Mouse (Mus musculus): ENCODE measurements at regions not wholly inside any gene's neighbourhood (a gene's known extent, or its start where the extent isn't known, plus 50 kb on each side); places are given as distances from the start of the nearest gene placed in this dataset.

DNA sequence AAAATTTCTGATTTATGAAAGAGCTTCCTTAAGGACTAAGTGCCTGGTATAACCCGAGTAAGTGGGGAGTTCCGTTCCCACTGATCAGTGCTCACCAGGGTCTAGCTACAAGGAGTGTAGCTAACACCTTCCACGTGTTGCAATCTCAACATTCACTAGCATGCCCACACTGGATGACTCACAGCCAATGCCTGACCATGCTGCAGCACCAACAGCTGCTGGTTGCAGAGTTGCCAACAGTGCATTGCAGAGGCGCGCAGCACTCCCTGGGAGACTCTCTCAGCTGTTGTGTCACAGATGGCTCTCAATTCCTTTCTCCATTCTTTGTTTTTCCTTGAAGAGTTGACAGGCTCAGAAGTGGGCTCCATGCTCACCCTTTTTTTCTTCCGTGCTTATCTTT, 787.5 kb upstream of the Tenm3 start:
- DNase-seq (ENCODE audit: low spot score in 2 of 2) = no peak

DNA sequence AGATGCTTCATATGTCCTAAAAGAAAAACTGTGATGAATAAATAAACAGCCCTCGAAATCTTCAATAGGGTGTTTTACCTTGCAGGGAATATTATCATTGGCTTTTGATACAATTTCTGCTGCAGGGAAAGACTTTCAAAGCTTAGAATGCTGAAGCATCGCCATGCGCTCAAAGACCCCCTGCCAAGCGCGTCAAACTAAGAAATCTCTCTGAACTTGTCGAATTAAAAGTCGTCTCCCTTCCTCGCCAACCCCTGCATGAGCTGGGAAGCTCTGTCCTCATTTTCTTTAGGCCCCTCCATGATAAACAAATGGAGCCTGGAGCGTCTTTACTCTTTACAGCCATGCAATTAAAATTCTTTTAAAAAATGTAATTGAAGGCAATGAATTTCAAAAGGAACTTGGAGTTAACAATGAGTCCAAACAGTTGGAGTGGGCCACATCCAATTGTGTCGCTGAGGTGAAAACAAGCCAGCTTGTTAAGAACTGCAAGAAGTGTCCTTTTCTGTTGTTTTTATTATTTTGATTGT, 784.3 kb upstream of the Tenm3 start:
- DNase-seq (ENCODE audit: low spot score in 2 of 2) = no peak

DNA sequence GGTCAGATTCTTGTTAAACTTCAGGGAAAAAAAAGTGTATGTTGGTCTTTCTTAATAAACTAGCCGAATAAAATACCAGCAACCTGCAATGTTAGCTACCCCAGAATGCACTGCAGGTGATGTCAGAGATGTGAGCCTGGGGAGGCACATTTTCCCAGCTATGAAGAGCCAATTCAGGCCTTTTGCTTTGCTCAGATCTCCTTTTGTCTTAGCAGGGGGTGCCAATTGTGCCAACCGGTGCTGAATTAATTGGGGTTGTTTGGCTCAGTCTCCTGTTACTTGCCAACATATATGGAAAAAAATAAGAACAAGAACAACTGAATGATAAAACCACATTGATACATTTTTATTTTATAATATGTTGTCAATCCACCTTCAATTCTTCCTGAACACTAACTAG, 751.8 kb upstream of the Tenm3 start:
- DNase-seq (ENCODE audit: low spot score in 2 of 2) = no peak

DNA sequence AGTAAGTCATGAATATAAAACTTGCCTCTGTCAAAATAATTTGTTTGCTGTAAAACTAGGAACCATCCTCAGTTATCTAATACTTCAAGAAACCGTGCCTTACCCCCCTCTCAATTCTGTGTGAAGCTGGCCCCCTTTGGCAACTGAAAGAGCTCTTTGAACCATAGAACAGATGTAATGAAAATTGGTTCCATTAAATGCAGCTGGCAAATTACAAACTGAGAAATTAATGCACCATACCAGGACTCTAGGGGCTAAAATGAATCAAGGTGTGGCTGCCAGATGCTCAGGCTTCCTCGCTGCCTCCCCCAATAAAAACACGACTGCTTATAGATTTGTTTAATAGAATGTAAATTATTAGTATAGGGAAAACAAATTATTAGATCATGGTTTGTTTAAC, 723.7 kb upstream of the Tenm3 start:
- no peak for DNase-seq (ENCODE audit: low spot score in 2 of 2)

DNA sequence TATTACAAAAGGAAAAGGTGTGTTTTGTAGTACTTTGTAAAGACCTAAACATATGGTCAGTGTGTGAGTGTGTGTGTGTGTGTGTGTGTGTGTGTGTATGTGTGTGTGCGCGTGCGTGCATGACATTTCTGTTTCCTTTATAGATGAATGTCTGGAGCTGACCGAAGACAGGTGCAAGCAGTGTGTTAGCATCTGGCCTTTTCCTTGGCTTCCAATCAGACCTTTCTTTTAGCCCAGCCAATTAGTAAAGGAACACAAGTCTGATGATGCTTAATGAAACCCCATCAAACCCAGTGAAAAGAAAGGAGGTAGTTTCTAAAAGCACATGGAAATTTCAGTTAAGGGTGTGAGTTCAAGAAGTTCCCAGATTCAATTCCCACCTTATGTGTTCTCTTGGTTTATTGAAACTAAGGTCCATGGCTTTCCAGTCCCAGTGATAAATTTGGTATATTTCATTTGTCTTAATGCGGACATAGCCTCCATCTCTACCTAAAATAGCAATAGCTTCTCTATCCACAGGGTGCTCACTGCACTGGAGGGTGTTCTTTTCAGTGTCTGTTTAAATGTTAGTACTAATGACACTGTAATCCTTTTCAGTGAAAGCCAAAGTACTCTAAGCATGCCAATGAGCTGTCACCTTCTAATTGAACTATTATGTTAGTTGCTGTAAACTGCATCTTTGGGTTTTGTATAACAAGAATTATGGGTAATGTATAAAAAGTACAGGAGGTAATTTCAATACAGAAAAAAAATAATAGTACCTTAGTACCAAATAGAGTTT, 719.9 kb upstream of the Tenm3 start:
- no peak for DNase-seq (ENCODE audit: low spot score in 2 of 2)

DNA sequence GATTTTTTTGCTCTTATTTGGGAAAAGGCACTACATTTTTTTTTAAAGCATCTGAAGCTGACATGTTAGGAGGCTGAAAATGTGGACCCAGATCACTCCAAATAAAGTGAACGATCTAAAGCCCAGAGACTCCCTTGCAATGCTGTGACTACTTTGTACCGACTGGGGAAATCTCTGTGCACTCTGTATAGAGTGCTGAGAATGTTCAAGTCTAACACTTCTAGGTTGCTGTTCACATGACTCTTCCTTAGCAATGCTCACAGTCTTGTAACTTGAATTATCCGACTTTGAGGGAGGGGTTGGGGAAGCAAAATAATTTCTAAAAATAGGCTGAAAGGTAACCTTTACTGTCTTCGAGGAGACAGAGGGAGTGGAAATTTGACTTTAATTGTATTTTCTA, 719.2 kb upstream of the Tenm3 start:
- DNase-seq (ENCODE audit: low spot score in 2 of 2) = no peak

DNA sequence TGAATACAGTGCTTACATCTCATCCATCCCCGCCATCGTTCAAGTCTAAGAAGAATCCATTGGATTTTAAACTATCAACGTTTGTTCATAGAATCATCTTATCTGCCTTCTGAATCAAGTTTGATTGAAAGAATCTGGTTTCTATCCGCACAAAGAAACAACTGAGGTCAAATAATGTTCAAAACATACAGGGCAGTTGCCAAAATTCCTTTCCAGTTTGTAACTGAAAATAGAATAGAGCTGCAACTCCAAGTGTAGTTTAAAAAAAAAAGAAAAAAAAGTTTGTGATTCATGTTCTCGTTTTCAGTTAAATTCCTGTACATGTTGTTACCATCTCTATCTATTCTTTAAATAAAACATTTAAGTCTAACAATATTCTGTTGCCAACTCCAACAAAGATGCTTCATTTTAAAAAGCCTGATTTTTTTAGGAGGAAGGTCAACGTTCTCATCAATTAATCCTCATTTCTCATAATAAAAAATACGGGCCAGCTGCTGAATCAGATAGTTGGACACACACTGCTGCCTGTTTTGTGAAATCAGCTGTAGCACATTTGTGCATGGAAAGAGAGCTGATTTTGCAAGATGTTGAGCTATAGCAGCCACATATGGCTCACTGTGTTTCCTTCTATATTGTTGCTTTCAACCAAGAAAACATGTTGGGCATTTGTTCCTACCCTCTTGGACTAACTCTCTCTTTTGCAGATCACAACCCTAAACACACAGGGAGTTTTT, 712.1 kb upstream of the Tenm3 start:
- DNase-seq (ENCODE audit: low spot score in 2 of 2) = no peak

DNA sequence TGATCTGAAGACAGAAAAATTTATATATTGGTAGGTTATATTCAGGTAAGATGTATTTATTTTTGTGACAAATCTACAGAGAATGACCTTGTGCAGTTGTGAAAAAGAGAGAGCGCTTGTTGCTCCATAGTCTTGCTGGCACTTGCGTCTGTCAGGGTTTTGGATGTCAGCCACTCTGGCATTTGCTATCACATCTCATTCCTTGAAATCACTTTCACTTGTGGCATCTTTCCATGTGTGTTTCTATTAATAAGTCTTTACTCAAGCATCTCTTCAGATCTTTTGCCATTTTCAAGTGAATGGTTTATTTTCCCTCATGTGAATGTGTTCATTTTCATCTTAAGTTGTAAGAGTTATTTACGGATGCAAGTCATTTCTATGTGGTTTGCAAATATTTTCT, 709.4 kb upstream of the Tenm3 start:
- DNase-seq (ENCODE audit: low spot score in 2 of 2) = no peak

DNA sequence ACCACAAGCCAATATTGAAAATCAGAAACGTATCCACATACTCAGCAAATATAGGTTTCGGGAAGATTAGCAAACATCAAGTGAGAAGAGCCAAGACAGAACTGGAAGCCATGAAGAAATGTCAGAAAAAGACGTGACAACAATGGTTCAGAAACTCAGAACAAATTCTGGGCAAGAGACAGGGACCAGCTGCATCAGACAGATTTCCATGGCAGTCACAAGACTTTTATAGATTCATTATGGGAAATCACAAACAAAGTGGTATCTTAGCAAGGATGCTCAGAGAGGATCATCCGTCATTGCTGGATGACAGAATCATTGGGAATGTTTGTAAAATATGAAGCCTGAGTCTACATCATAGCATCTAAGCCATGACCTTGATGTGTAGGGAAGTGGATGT, 699.6 kb upstream of the Tenm3 start:
- no peak for DNase-seq (ENCODE audit: low spot score in 2 of 2)

DNA sequence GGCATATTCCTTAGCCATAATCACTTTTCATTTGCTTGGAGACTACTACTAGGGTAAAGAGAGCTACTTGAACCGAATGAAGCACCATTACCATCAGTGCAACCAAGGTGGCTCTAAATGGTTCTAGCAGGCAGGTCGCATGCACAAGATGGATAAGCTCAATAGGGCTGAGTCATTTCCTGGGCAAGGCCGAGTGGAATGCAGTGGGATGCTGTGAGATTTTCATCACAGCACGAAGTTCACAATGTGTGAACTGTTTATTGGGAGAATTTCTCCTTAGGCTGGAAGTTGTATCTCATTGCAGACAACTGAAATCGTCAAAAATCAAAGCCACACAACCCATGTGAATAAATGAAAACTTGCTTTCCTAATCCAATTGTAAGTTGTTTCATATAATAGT, 697.6 kb upstream of the Tenm3 start:
- no peak for DNase-seq (ENCODE audit: low spot score in 2 of 2)

DNA sequence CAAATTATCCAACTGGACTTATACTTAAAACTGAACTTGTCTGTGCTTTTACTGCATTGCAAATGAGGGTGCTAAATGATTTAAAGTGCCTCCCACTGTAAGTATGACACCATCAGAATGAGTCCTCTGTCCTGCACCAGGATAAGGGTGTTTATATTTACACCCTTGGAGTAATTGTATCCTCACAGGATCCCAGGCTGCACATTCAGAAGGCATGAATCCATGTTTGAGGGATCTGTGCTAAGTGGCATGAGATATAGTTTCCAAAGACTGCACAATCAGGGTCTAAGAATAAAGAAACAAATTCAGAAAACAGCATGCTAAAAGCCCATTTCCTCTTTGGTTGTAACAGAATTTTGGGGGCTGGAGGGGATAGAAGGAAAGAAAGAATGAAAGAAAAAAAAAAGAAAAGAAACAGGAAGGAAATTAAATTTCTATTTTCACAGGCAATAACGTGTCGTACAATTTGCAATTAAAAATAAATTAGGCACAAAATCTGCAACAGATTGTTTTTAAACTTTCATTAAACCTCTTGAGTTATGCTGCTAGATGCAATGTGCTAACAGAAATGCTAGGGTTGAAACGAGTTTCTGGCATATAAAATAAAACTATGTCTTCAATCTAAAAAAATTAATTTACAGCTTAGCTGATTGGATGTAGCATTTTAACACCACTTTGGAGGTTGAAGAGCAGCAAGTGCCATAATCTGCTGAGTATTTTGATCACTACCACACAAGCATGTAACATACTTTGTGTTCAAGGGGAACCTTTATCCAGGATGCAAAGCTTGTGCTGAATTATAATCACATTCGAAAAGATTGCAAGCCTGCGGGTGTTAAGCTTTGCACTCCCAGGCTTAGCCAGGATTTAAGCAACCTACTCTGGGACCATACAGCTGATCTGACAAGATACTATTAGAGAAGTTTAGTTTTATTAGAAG, 689.9 kb upstream of the Tenm3 start:
- DNase-seq (ENCODE audit: low spot score in 2 of 2) = no peak

DNA sequence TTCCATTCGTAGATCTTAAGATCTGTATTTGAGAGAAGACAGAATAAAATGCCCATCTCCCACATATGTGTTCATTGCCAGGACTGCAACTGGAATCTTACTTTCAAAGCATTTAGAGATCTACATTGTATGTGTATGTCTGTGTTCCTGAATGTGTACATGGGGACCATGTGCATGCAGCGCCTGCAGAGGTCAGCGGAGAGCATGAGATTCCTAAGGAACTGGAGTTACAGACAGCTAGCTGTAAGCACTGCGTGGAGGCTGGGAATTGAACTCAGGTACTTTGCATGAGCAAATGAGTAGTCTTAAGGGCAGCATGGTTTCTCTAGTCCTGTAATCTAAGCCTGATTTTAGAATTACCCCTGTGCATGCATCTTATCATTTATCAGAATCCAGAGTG, 685.5 kb upstream of the Tenm3 start:
- DNase-seq (ENCODE audit: low spot score in 2 of 2) = no peak

DNA sequence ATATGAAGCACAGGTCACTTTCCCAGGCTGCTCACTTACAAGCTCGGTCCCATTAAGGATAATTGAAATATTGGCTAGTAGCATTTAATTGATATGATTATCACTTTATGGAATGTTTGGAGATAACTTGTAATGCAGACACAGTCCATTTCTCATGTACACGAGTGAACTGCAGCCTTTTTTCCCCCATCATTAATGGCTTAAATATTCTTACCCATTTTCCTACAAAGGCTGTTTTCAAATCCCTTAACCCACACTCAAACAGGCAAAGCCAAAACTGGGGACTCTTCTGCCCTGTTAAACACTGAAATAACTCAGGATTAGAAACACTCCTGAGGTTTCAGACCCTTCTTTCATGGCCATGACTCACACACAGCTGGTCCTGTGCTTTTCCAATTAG, 649.2 kb upstream of the Tenm3 start:
- DNase-seq (ENCODE audit: low spot score in 2 of 2) = no peak

DNA sequence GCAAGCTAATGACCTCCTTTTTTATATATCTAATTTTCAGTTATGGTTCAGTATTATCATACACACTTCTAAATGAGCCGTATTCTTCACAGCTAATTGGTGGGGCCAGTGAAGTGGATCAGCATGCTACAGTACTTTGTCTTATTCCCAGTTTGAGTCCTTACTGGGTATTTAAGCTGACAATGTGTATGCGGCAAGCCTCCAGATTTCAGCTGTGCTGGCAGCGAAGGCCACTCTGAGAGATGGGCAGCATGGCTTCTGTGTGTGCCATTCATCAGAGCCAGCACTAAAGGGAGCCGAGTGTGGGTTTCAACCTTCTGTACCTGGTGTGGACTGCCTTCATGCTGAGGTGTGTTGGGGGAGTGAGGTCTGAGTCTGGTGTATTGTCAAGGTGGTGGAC, 641.5 kb upstream of the Tenm3 start:
- DNase-seq (ENCODE audit: low spot score in 2 of 2) = no peak

DNA sequence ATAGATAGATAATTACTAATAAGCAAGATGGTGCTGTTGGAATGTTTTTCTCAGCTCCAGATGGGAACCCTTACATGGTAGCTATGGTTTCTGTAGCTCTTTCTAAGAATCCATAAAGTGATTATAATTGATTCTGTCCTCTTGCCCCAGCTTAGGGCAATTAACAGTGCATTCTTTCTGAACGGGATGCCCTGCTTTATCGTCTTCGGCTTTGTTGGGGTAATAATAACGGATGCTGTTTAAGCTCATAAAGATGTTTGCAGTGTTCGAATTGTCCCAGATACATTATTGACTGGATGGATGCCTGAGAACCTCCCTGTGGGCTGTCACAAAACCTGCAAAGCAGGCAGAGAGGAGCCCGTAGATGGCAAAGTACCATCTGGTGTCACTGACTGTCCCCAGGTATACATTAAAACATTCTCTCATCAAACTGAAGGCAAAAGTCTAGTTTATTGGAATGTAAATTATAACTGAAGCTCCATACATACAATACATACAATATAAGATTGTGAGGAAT, 637.8 kb upstream of the Tenm3 start:
- no peak for DNase-seq (ENCODE audit: low spot score in 2 of 2)

DNA sequence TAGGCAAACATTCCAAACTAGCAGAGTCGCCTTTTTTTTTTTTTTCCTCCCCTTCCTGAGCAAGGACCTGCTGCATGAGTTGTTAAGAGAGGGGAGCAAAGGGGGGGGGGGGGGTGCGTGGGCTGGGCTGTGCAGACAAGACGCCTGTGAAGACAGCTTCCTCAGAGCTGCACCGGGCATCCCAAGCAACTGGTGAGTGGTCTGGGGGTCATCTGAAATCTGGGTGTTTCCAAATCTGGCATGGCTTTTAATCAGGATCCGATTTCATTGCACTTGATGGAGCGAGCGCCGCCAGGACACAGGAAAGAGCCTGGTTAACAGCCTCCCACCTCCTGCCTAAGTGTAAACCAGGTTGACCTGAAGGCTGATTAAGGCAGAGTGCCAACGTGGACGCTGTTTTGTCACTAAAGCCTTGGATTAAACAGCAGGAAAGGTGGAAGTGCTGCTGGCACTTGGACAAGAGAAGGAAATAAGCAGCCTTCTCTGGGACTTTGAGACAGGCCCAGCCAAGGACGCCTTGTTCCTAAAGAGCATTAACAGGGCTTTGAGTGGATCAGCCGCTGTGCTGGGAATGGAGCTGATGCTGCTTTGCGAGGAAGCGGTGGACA, 622.3 kb upstream of the Tenm3 start:
- no peak for DNase-seq (ENCODE audit: low spot score in 2 of 2)

DNA sequence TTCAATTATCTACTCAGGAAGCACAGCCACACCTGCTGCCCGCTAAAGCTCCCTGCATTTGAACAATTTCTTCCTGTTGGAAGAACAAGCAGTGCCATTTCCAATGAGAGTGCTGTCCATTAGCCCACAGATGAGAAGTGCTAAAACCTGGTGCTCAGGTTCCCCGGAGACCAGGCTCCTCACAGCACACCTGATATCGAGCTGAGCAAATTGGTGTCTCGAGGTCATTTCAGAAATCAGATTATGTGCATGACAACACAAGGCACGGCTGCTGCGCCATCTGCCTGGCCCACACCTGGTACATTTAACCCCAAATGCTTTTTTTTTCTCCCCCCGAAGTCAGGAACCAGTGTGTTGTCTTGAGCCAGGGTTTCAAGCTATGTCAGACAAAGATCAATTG, 621.3 kb upstream of the Tenm3 start:
- DNase-seq (ENCODE audit: low spot score in 2 of 2) = no peak

DNA sequence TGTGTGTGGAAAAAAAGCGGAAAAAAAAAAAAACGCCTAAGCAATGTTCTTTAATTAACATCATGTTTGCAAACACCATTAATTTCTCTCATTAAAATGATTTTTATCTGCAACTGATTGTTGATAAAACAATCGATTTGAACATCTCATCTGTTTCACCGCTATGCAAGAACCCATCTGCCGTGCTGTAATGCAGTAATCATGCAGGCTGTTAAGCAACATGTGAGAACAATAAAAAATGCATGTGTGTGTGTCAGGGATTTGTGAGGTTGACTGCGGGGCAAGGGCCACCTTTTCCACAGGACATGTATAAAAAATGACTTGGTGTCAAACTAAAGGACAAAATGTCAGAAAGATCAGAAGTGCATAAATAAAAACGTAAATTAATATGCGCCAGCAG, 618.9 kb upstream of the Tenm3 start:
- DNase-seq (ENCODE audit: low spot score in 2 of 2) = no peak

DNA sequence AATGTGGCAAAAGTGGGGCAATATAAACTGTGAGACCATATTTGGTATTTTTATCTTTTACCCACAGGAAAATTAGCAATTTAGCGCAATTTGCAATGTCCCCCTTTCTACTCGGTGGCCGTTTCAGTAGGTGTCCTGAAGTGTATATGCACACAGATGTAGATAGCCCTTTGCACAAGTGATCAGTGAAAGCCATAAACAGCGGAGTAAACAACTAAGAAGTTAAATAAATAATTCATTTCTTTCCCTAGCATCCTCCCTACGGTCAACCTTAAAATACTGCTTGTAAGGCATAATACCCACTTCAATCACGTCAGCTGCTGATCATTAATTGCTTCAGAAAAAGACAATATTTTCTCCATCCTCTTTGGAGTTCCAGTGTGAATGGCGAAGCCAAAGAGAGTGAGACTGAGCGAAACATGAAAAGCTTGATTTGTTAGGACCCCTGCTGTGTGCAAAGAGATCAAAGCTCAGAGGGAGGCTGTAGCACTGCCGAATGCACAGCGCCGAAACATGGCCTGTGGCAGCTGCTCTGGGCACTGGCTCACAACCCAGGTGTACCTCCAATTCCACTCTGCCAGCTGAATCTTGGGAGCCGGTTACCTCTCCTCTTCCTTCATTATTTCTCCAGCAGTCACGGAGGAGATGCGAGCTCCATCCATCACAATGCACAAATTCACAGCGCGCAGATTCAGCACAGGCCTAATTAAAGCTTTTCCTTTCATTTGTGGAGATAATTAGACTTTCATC, 618.1 kb upstream of the Tenm3 start:
- no peak for DNase-seq (ENCODE audit: low spot score in 2 of 2)

DNA sequence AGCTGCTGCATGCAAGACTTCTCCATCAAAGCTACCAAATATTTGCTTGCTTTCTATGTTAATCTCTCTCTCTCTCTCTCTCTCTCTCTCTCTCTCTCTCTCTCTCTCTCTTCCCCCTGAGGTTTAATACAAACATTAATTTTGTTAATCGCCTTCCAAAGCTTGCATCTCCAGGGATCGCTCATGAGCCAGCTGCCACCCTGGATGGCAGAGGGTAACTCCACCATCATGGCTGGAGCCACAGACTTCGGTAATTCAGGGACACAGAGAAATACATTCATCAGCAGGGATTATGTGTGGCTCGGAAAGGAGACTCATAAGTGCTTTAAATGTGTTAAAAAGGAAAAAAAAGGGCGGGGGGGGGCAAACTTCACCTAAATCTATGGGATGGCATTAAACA, 601.7 kb upstream of the Tenm3 start:
- DNase-seq (ENCODE audit: low spot score in 2 of 2) = no peak

DNA sequence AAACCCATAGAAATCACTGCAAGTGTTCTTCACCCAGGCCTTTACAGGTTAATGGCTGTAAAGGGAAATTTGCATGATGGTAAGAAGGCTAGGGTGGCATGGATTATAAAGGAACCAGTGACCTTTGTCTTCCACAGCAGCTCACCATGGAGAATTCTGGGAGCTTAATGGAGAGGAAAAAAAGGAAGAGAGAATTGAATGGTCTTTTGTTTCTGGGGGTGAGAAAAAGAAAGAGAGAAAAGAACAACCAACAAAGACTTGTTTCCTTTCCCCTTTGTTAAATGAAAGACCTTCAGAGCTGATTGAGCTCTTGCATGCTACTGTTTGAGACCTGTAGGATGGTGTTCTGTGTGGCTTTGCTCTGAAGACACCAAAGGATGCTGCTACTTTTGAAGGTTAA, 597.5 kb upstream of the Tenm3 start:
- no peak for DNase-seq (ENCODE audit: low spot score in 2 of 2)
